Mouse (Mus musculus) myocyte (in vitro differentiated cells): ENCODE results near the gene Igf2r. TPM values are rescaled to one million over a fixed set of nuclear protein-coding genes. Genes with fewer than 3 reads are reported as not detected.

Experiments used
- H3K27me3 ChIP-seq: one replicate; pipeline ENCODE4 v1.6.1; 2011; ENCODE audit not compliant: control insufficient read depth, insufficient read depth, insufficient read length
- H3K36me3 ChIP-seq: one replicate; pipeline ENCODE4 v1.6.1; 2011; ENCODE audit not compliant: control insufficient read depth, insufficient read depth
- H3K4me2 ChIP-seq: one replicate; pipeline ENCODE4 v1.6.1; 2011; ENCODE audit warnings: low read depth, control low read depth
- H3K4me3 ChIP-seq: one replicate; pipeline ENCODE4 v1.5.1; 2011; ENCODE audit warnings: mild to moderate bottlenecking, control low read depth, moderate library complexity
- H3K79me2 ChIP-seq: one replicate; pipeline ENCODE4 v1.6.1; 2011; ENCODE audit not compliant: control insufficient read depth, insufficient read depth
- H3ac ChIP-seq: one replicate; pipeline ENCODE4 v1.6.1; 2011; ENCODE audit not compliant: control insufficient read depth, insufficient read length
- CEBPB ChIP-seq: IDR thresholded peaks from 2 replicates; pipeline ENCODE4 v1.6.1; 2011; ENCODE audit warnings: mild to moderate bottlenecking, moderate library complexity; ENCODE audit not compliant: poor library complexity, insufficient read depth, severe bottlenecking
- E2F4 ChIP-seq: IDR thresholded peaks from one replicate; pipeline ENCODE4 v1.6.1; 2011; ENCODE audit warnings: mild to moderate bottlenecking, control low read depth, moderate library complexity; ENCODE audit not compliant: insufficient read depth
- MAX ChIP-seq: IDR thresholded peaks from one replicate; pipeline ENCODE4 v1.6.1; 2011; ENCODE audit warnings: low read depth, mild to moderate bottlenecking, control low read depth
- MYOD1 ChIP-seq, 3 experiments: IDR thresholded peaks; one replicate each; pipeline ENCODE4 v1.6.1; 2011; ENCODE audit warnings: control low read depth in 2 of 3, low read depth in 2 of 3, mild to moderate bottlenecking in 2 of 3, moderate library complexity in 1 of 3; ENCODE audit not compliant: insufficient read length in 2 of 3, control insufficient read depth in 1 of 3
- MYOG ChIP-seq, 3 experiments: IDR thresholded peaks; one replicate each; pipeline ENCODE4 v1.6.1; 2011; ENCODE audit warnings: control low read depth in 2 of 3, low read depth in 2 of 3, mild to moderate bottlenecking in 2 of 3; ENCODE audit not compliant: insufficient read length in 2 of 3, control insufficient read depth in 1 of 3, insufficient read depth in 1 of 3
- POLR2A ChIP-seq: IDR thresholded peaks from one replicate; pipeline ENCODE4 v1.6.1; 2011; ENCODE audit warnings: low read depth, mild to moderate bottlenecking, control low read depth, moderate library complexity; ENCODE audit not compliant: insufficient read length
- POLR2AphosphoS2 ChIP-seq: IDR thresholded peaks from one replicate; pipeline ENCODE4 v1.6.1; 2011; ENCODE audit warnings: low read depth, control low read depth; ENCODE audit not compliant: insufficient read length
- REST ChIP-seq: IDR thresholded peaks from one replicate; pipeline ENCODE4 v1.6.1; 2011; ENCODE audit warnings: mild to moderate bottlenecking, control low read depth, moderate library complexity; ENCODE audit not compliant: insufficient read depth, insufficient read length
- SRF ChIP-seq: IDR thresholded peaks from one replicate; pipeline ENCODE4 v1.6.1; 2011; ENCODE audit warnings: low read depth; ENCODE audit not compliant: control insufficient read depth, insufficient read length
- TCF12 ChIP-seq: IDR thresholded peaks from one replicate; pipeline ENCODE4 v1.6.1; 2011; ENCODE audit warnings: mild to moderate bottlenecking, control low read depth; ENCODE audit not compliant: poor library complexity, insufficient read depth, severe bottlenecking
- TCF3 ChIP-seq: IDR thresholded peaks from one replicate; pipeline ENCODE4 v1.6.1; 2011; ENCODE audit warnings: low read depth, control low read depth; ENCODE audit not compliant: insufficient read length
- USF1 ChIP-seq: IDR thresholded peaks from one replicate; pipeline ENCODE4 v1.6.1; 2011; ENCODE audit warnings: low read depth, mild to moderate bottlenecking, control low read depth, moderate library complexity
- polyA plus RNA-seq: library from polyadenylated mRNA; unstranded; fragments of >200 nt; fragmentation: generic; extraction: Trizol; gene quantifications from one replicate; pipeline ENCODE4 v1.2.1, GENCODE M21; 2012; ENCODE audit warnings: missing spikeins

Igf2r gene
- polyA plus RNA-seq, 1 experiment, result 21.6 TPM

GRCm38 (mm10) chr17:12673871-12674270 is 95.6 kb downstream of the Igf2r start:
- no peak overlapping the region for H3K4me3 ChIP-seq
- TF ChIP-seq MYOD1 (IDR thresholded peaks at IDR 0.05; ENCODE audit: control insufficient read depth in 1 of 3, insufficient read length in 2 of 3, low read depth in 2 of 3) (no peak), POLR2AphosphoS2 (no peak), TCF3 (no peak), MAX (no peak), SRF (no peak), E2F4 (no peak), MYOG (IDR thresholded peaks at IDR 0.05; ENCODE audit: control insufficient read depth in 1 of 3, insufficient read depth in 1 of 3, insufficient read length in 2 of 3, low read depth in 2 of 3) (no peak), CEBPB (no peak), USF1 (no peak)

GRCm38 (mm10) chr17:12672285-12672790 is 97.1 kb downstream of the Igf2r start:
- Histone ChIP-seq H3K4me2 (no peak overlapping the region), H3ac (no peak overlapping the region), H3K79me2 (no peaks in the 10 kb centered on the region), H3K27me3 (no peaks in the 10 kb centered on the region), H3K4me3 (no peak overlapping the region), H3K36me3 (no peaks in the 10 kb centered on the region)
- TF ChIP-seq MYOG (IDR thresholded peaks at IDR 0.05; ENCODE audit: control insufficient read depth in 1 of 3, insufficient read depth in 1 of 3, insufficient read length in 2 of 3, low read depth in 2 of 3), result no peak
- no peak for TF ChIP-seq USF1
- no peak for TF ChIP-seq POLR2AphosphoS2
- no peak for TF ChIP-seq CEBPB
- TF ChIP-seq POLR2A, result no peak
- TF ChIP-seq SRF, result no peak
- TF ChIP-seq TCF3, result no peak
- TF ChIP-seq TCF12, result no peak

More at GRCm38 (mm10) chr17:12673871-12674270, 95.6 kb downstream of the Igf2r start:
- Histone ChIP-seq H3K4me2 (no peak overlapping the region), H3K79me2 (no peaks in the 10 kb centered on the region), H3K27me3 (no peaks in the 10 kb centered on the region), H3K36me3 (no peaks in the 10 kb centered on the region), H3ac (no peak overlapping the region)

GRCm38 (mm10) chr17:12671029-12671605 is 98.3 kb downstream of the Igf2r start:
- H3K4me2 ChIP-seq, result no peak overlapping the region
- H3K79me2 ChIP-seq, result no peaks in the 10 kb centered on the region
- no peak overlapping the region for H3K4me3 ChIP-seq
- no peak overlapping the region for H3ac ChIP-seq
- H3K36me3 ChIP-seq, result no peaks in the 10 kb centered on the region
- no peaks in the 10 kb centered on the region for H3K27me3 ChIP-seq
- TF ChIP-seq USF1 (no peak), MYOG (IDR thresholded peaks at IDR 0.05; ENCODE audit: control insufficient read depth in 1 of 3, insufficient read depth in 1 of 3, insufficient read length in 2 of 3, low read depth in 2 of 3) (no peak), CEBPB (no peak), SRF (no peak), TCF3 (no peak)

- Histone ChIP-seq H3K27me3 (peaks cover 1% of the 10 kb centered on the region), H3K4me3 (no peak overlapping the region), H3K4me2 (no peak overlapping the region), H3ac (no peak overlapping the region), H3K79me2 (no peaks in the 10 kb centered on the region), H3K36me3 (no peaks in the 10 kb centered on the region)
- TF ChIP-seq TCF12 (no peak), POLR2AphosphoS2 (no peak), TCF3 (no peak), MYOD1 (IDR thresholded peaks at IDR 0.05; ENCODE audit: control insufficient read depth in 1 of 3, insufficient read length in 2 of 3, low read depth in 2 of 3) (no peak), MAX (no peak), REST (no peak), E2F4 (no peak), SRF (no peak), MYOG (IDR thresholded peaks at IDR 0.05; ENCODE audit: control insufficient read depth in 1 of 3, insufficient read depth in 1 of 3, insufficient read length in 2 of 3, low read depth in 2 of 3) (no peak), USF1 (no peak), CEBPB (no peak)
Observed at GRCm38 (mm10) chr17:12669363-12669679, 100.1 kb downstream of the Igf2r start.
